Mouse (Mus musculus) forebrain, embryonic 15.5 days (tissue): ENCODE data around the gene Slc25a10. TPM values are rescaled to one million over a fixed set of nuclear protein-coding genes. Genes with fewer than 3 reads are reported as not detected.

Source experiments
- ATAC-seq: fragments of 200-750 bp; cut with Nextera tagmentation; replicated peaks from 2 replicates; pipeline ENCODE4 v1.8.0; 2017; ENCODE audit warnings: mild to moderate bottlenecking, moderate TSS enrichment, moderate library complexity
- H3K27ac ChIP-seq: fragments of 300-500 bp; sonication (generic); replicated peaks from 2 replicates; pipeline ENCODE4 v1.5.1; 2015; ENCODE audit warnings: mild to moderate bottlenecking, inconsistent platforms
- H3K27me3 ChIP-seq: fragments of 300-500 bp; sonication (generic); 2 replicates; pipeline ENCODE4 v1.6.1; 2015; ENCODE audit warnings: inconsistent platforms
- H3K36me3 ChIP-seq: fragments of 300-500 bp; sonication (generic); 2 replicates; pipeline ENCODE4 v1.6.1; 2015; ENCODE audit warnings: mild to moderate bottlenecking, inconsistent platforms
- H3K4me1 ChIP-seq: fragments of 300-500 bp; sonication (generic); 2 replicates; pipeline ENCODE4 v1.6.1; 2015; ENCODE audit warnings: inconsistent platforms
- H3K4me2 ChIP-seq: fragments of 300-500 bp; sonication (generic); replicated peaks from 2 replicates; pipeline ENCODE4 v1.6.1; 2015; ENCODE audit warnings: mild to moderate bottlenecking, inconsistent platforms
- H3K4me3 ChIP-seq: fragments of 300-500 bp; sonication (generic); 2 replicates; pipeline ENCODE4 v1.5.1; 2015; ENCODE audit warnings: mild to moderate bottlenecking, inconsistent platforms
- H3K9ac ChIP-seq: fragments of 300-500 bp; sonication (generic); replicated peaks from 2 replicates; pipeline ENCODE4 v1.6.1; 2015; ENCODE audit warnings: mild to moderate bottlenecking, inconsistent platforms
- H3K9me3 ChIP-seq: fragments of 300-500 bp; sonication (generic); 2 replicates; pipeline ENCODE4 v1.6.1; 2016; ENCODE audit warnings: inconsistent platforms
- WGBS: fragments of 180-500 bp; shearing (Covaris S2); methylation state at CpG from one replicate; pipeline ENCODE4 v1.1.7; 2015; ENCODE audit warnings: mixed read lengths; 5-methylcytosine and 5-hydroxymethylcytosine counted together
- polyA plus RNA-seq: library from polyadenylated mRNA; unstranded; fragments of >200 nt; fragmentation: Nextera tagmentation; extraction: Ambion mirVana; gene quantifications from 2 replicates; pipeline ENCODE4 v1.2.1, GENCODE M21; 2015

Slc25a10 gene
- polyA plus RNA-seq, 1 experiment from 2014 or later, result 27.0 TPM

DNA sequence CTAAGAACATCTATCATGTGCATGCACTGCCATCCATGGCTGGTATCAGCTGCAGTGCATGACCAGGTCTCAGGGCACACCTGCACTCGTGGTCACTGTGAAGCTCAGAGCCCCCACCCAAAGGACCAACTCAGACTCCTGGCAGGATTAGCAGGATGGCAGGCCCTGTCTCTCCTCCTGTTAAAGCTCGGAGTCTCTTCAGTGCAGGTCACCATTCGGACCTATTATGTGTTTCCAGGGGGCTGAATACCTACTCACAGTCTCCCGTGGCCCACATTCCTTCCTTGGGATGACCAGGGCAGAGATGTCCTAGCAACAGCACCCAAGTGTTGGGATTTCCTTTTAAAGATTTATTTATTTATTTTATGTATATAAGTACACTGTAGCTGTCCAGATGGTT, 25.5 kb downstream of the Slc25a10 start:
- ATAC-seq, result no peak
- H3K27ac ChIP-seq, result no peak overlapping the region
- whole genome bisulfite sequencing, result 82% methylated on average over 4 of the region's 4 CpGs

DNA sequence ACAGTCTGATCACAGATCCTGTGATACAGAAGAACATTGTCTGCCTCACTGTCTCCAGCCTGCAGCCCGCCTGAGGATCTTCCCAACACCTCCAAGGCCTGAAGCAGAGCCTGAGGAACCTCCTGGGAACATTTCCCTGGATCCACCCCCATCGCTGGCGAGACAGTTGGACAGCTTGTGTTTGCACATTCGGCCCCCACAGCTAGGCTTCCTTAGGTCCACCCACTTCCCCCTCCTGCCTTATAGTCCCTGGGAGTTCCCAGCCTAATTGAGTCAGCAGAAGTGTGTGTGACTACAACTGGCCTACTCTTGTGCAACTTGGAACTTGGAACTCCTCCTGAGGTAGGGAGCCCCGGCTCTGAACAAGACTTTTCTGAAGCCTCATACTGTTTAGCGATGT, 26.4 kb downstream of the Slc25a10 start:
- H3K4me1 ChIP-seq, result no peaks in the 10 kb centered on the region
- no peaks in the 10 kb centered on the region for H3K36me3 ChIP-seq
- no peak overlapping the region for H3K9ac ChIP-seq
- no peak overlapping the region for H3K4me2 ChIP-seq
- WGBS, result 63% methylated on average over 6 of the region's 6 CpGs
- H3K27me3 ChIP-seq, result no peaks in the 10 kb centered on the region
- no peaks in the 10 kb centered on the region for H3K9me3 ChIP-seq
- H3K4me3 ChIP-seq, result no peak overlapping the region
- ATAC-seq, result no peak
- no peak overlapping the region for H3K27ac ChIP-seq

More for the DNA sequence above, 25.5 kb downstream of the Slc25a10 start:
- Histone ChIP-seq H3K9me3 (no peaks in the 10 kb centered on the region), H3K36me3 (no peaks in the 10 kb centered on the region), H3K4me1 (no peaks in the 10 kb centered on the region), H3K4me2 (no peak overlapping the region), H3K9ac (no peak overlapping the region), H3K27me3 (no peaks in the 10 kb centered on the region), H3K4me3 (no peak overlapping the region)

DNA sequence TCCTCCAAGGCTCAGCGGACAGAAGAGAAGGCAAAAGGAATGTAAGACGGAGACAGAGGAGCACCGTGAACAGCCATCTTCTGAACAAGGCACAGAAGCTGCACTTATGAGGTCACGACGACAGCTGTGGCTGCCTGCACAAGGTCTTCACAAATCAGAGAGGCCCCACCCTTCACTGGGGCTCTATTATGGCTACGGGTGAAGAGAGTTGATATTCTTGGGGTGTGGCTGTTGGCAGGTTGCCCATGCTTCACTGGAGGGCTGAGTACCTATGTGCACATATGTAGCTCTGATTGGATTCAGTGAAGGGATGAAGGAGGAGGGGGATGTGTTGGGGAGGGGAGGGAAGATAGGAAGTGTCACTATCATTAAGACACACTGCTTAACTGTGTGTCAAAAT, 26.9 kb downstream of the Slc25a10 start:
- no peak overlapping the region for H3K27ac ChIP-seq
- no peak for ATAC-seq

GRCm38 (mm10) chr11:120519738-120520137, 28.1 kb downstream of the Slc25a10 start:
- no peaks in the 10 kb centered on the region for H3K4me1 ChIP-seq
- no peak overlapping the region for H3K4me2 ChIP-seq
- no peak overlapping the region for H3K27ac ChIP-seq
- no peaks in the 10 kb centered on the region for H3K36me3 ChIP-seq
- ATAC-seq, result no peak
- no peaks in the 10 kb centered on the region for H3K9me3 ChIP-seq
- H3K4me3 ChIP-seq, result no peak overlapping the region
- no peak overlapping the region for H3K9ac ChIP-seq
- no peaks in the 10 kb centered on the region for H3K27me3 ChIP-seq
- 56% methylated on average over 9 of the region's 9 CpGs for WGBS

More for the DNA sequence above, 26.9 kb downstream of the Slc25a10 start:
- WGBS, result 74% methylated on average over 6 of the region's 6 CpGs
- no peak overlapping the region for H3K4me2 ChIP-seq
- H3K36me3 ChIP-seq, result no peaks in the 10 kb centered on the region
- no peaks in the 10 kb centered on the region for H3K9me3 ChIP-seq
- no peaks in the 10 kb centered on the region for H3K4me1 ChIP-seq
- no peak overlapping the region for H3K4me3 ChIP-seq
- H3K9ac ChIP-seq, result no peak overlapping the region
- H3K27me3 ChIP-seq, result no peaks in the 10 kb centered on the region

GRCm38 (mm10) chr11:120520498-120520897, 28.9 kb downstream of the Slc25a10 start:
- Histone ChIP-seq H3K27me3 (no peaks in the 10 kb centered on the region), H3K9ac (no peak overlapping the region), H3K9me3 (no peaks in the 10 kb centered on the region), H3K27ac (no peak overlapping the region), H3K4me2 (no peak overlapping the region), H3K4me3 (no peak overlapping the region), H3K4me1 (no peaks in the 10 kb centered on the region), H3K36me3 (no peaks in the 10 kb centered on the region)
- no peak for ATAC-seq
- WGBS, result 79% methylated on average over 9 of the region's 9 CpGs

DNA sequence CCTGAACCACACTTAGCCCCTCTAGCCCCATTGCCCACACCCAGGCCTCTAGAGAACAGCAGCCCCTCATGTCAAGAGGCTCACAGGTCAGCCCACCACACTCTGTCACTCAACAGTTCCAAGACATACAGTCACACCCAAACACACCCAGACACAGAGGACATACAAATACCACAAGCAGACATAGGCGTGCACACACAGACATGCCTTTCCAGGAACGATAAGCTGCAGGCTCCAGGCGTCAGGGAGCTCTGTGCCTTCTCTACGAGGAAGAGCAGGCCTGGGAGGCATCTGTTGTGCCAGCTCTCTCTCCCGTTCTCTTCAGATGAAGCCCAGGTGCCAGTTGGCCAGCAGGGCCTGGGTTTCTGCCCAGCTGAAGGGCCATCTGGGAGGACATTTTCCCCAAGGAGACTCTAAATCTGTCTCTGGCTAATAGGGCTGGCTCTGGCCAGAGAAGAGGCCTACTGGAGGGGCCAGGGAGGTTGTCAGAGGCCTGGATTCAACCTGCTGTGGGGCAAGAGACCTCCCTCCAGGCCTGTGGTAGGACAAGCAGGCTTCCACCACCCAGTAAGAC, 29.4 kb downstream of the Slc25a10 start:
- Histone ChIP-seq H3K27me3 (no peaks in the 10 kb centered on the region), H3K4me3 (no peak overlapping the region), H3K36me3 (no peaks in the 10 kb centered on the region), H3K27ac (no peak overlapping the region), H3K4me1 (no peaks in the 10 kb centered on the region), H3K9me3 (no peaks in the 10 kb centered on the region), H3K9ac (no peak overlapping the region), H3K4me2 (no peak overlapping the region)
- 72% methylated on average over 5 of the region's 5 CpGs for WGBS
- no peak for ATAC-seq

DNA sequence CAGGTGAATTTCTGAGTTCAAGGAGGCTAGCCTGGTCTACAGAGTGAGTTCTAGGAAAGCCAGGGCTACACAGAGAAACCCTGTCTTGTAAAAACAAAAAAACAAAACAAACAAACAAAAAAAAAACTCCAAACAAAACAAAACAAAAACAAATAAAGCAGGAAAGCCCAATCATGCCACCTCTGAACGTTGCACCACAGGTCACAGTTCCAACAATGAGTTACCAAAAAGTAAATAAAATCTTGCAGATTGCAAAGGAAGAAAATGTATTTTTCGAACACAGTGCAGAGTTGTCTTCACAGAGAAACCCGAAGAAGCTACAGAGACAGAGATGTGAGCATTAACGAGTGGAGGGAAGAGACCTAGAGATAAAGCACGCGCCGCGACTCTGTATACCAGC, 30.9 kb downstream of the Slc25a10 start:
- Histone ChIP-seq H3K4me2 (no peak overlapping the region), H3K9ac (no peak overlapping the region), H3K4me1 (no peaks in the 10 kb centered on the region), H3K27ac (no peak overlapping the region), H3K36me3 (no peaks in the 10 kb centered on the region), H3K9me3 (no peaks in the 10 kb centered on the region), H3K4me3 (no peak overlapping the region), H3K27me3 (peaks cover 2% of the 10 kb centered on the region; the same call in 1 of the 2 replicates)
- WGBS, result 87% methylated on average over 8 of the region's 8 CpGs
- no peak for ATAC-seq

DNA sequence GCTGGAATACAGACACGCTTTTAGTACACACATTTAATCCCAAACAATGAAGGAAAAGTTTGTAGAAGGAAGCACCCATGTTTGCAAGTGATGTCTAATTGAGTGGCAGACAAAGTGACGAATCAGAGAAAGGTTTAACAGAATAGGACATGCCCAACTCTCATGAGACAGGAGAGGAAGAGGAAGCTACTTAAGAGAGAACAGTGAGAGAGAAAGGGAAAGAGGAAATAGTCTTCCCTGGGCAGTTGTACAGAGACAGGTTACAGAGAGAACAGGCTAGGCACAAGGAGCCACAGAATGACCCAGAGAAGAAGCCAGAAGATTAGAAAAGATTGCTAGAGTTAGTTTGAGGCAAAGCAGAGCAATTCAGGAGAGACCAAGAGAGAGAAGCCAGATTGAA, 34.3 kb downstream of the Slc25a10 start:
- no peak for ATAC-seq
- 78% methylated on average over 2 of the region's 2 CpGs for WGBS
- peaks cover 8% of the 10 kb centered on the region for H3K4me1 ChIP-seq

DNA sequence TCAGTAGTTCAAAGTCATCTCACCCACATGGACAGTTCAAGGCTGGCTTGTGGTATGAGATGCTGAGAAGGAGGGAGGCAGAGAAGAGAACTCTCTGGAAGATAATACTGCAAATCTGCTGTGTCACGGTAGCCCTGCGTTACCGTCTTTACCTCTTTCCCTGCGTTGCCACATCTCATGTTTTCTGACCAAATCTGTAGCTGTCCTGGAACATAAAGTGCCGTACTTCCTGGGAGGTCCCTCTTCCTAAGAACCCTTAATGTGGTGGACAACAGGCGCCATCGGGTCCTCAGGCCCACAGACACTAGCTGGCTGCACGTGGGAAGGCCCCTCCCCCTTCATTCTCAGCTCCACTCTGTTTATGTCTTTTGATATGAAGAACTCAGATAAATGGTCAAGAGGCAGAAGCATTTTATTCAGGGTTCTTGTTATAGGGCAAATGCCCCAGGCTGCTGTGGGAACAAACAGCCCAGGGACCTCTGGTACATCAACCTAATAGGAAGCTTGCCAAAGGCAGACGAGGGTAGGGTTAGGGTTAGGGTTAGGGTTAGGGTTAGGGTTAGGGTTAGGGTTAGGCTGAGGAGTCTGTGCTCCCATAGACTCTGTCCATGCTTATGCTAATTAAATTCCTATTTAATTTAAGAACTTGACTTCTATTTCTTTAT, 36.2 kb downstream of the Slc25a10 start:
- no peak overlapping the region for H3K9ac ChIP-seq
- 77% methylated on average over 9 of the region's 9 CpGs for WGBS

More for the DNA sequence above, 34.3 kb downstream of the Slc25a10 start:
- peaks cover 35% of the 10 kb centered on the region for H3K27me3 ChIP-seq
- no peaks in the 10 kb centered on the region for H3K36me3 ChIP-seq
- no peak overlapping the region for H3K4me3 ChIP-seq
- no peak overlapping the region for H3K9ac ChIP-seq
- H3K27ac ChIP-seq, result no peak overlapping the region
- H3K9me3 ChIP-seq, result no peaks in the 10 kb centered on the region
- no peak overlapping the region for H3K4me2 ChIP-seq

DNA sequence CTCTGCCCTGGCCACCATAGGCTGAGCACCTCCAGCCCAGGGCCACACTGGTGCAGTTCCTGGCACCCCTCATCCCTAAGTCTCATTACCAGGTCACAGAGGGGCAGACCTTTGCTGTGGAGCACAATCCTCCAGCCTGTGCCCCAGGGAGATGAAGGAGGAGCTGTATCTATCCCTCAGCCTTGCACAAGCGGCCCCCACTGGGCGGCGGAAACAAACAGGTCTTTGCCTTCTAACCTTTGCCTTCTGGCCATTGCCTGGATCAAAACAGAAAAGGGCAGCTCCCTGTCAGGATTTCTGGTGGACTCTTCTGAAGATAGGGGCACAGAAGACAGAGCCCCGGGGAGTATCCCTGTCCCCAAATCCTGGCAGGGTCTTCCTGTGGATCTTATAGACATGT, 37.3 kb downstream of the Slc25a10 start:
- Histone ChIP-seq H3K4me2 (no peak overlapping the region), H3K27ac (no peak overlapping the region), H3K9ac (no peak overlapping the region), H3K27me3 (peaks cover 57% of the 10 kb centered on the region), H3K36me3 (no peaks in the 10 kb centered on the region), H3K4me3 (no peak overlapping the region), H3K9me3 (no peaks in the 10 kb centered on the region), H3K4me1 (peaks cover 11% of the 10 kb centered on the region)
- no peak for ATAC-seq
- 62% methylated on average over 4 of the region's 4 CpGs for WGBS

More for the DNA sequence above, 36.2 kb downstream of the Slc25a10 start:
- Histone ChIP-seq H3K27ac (no peak overlapping the region), H3K4me2 (no peak overlapping the region), H3K4me3 (no peak overlapping the region), H3K9me3 (no peaks in the 10 kb centered on the region), H3K27me3 (peaks cover 51% of the 10 kb centered on the region), H3K4me1 (peaks cover 11% of the 10 kb centered on the region), H3K36me3 (no peaks in the 10 kb centered on the region)
- ATAC-seq, result no peak

- ATAC-seq, result no peak
- 8% methylated on average over 53 of the region's 62 CpGs for WGBS
These were observed 38.7 kb downstream of the Slc25a10 start, which contains the start of gene Gcgr for GRCm38 (mm10) chr11:120530085-120530964. Gcgr (plus strand) TSS chr11:120530699.

DNA sequence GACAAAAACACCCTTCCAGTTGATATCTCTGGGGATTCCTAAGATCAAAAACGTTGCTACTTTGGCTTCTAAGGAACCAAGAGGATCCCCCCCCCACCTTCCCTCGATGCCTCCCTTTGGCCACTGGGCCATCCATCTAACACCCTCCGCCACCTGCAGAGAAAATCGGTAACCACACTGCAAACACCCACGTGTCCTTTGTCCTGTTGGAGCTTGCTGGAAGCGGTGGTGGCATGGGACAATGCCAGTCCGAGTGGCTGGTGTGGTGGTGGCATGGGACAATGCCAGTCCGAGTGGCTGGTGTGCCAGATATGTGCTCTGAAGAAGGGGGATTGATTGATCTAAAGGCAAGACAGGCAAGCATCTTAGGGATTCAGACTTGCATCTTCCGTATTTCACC, 40.0 kb downstream of the Slc25a10 start:
- WGBS, result 37% methylated on average over 9 of the region's 9 CpGs
- Histone ChIP-seq H3K4me1 (peaks cover 11% of the 10 kb centered on the region), H3K9ac (no peak overlapping the region), H3K4me2 (no peak overlapping the region), H3K27ac (no peak overlapping the region), H3K4me3 (no peak overlapping the region), H3K36me3 (no peaks in the 10 kb centered on the region), H3K27me3 (peaks cover 57% of the 10 kb centered on the region), H3K9me3 (no peaks in the 10 kb centered on the region)
- ATAC-seq, result no peak

More at GRCm38 (mm10) chr11:120530085-120530964, 38.7 kb downstream of the Slc25a10 start, which contains the start of gene Gcgr:
- peak within 1 kb of the TSS; percentile 37 for H3K9ac ChIP-seq
- peak within 1 kb of the TSS; percentile 53 for H3K4me2 ChIP-seq
- H3K27me3 ChIP-seq, result peaks cover 57% of the 10 kb centered on the region
- no peak within 1 kb of the TSS for H3K27ac ChIP-seq
- H3K9me3 ChIP-seq, result no peaks in the 10 kb centered on the region
- H3K4me1 ChIP-seq, result peaks cover 11% of the 10 kb centered on the region
- H3K36me3 ChIP-seq, result no peaks in the 10 kb centered on the region
- peak within 1 kb of the TSS; percentile 35 for H3K4me3 ChIP-seq
